Mouse (Mus musculus) spleen, adult 12 weeks (tissue): Measurements from ENCODE around the gene Vwa1.
A peak's percentile ranks its signal among the peaks of the same experiment; 100 is the strongest.
"Not testable (repeated sequence)": the region's sequence is repeated elsewhere in the genome, so short reads cannot be mapped to it uniquely, and the experiment has no call there.

Experiments used
- DNase-seq: peaks from one replicate; pipeline ENCODE4 v3.0.0; 2022; ENCODE audit warnings: low spot score

The Vwa1 gene

DNA sequence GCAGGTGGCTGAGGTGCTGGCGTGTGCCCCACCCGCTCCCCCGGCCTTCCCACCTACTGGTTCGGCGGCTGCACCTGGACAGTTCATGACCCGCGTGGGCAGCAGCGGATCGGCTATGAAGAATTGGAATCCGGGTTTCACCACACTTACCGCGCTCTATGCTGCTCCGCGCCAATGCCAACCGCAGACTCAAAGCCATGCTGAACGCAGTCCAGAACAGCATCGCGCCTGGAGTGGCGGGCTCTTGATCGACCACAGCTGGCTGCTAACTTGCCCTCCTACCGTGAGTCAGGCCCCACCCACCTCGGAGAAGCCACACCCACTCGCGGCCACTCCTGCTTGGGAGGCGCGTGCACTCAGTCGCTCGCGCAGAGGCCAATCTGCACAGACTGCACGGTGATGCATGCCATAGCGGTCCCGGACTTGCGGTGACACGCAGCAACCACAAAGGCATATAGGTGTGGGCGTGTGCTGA lies at the start of gene Vwa1:
Gene Vwa1, minus strand, starts transcription at position 419 of the 475 bp plus-strand sequence.
- DNase-seq = peak; percentile 71

DNA sequence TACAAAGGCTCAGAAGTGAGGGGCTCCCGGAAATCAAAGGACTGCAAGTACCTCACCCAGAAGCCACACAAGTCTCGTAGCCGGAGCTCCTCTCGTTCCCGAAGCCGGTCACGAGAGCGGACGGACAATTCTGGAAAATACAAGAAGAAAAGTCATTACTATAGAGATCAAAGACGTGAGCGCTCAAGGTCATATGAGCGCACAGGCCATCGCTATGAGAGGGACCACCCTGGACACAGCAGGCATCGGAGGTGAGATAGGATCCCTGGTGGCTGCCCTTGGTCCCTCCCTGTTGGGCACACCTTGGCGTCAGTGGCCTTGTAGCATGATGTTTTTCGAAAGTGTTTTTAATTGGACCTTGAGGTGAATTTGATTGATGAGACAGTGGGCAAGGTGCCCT lies 48.9 kb upstream of the Vwa1 start:
- DNase-seq = no peak

DNA sequence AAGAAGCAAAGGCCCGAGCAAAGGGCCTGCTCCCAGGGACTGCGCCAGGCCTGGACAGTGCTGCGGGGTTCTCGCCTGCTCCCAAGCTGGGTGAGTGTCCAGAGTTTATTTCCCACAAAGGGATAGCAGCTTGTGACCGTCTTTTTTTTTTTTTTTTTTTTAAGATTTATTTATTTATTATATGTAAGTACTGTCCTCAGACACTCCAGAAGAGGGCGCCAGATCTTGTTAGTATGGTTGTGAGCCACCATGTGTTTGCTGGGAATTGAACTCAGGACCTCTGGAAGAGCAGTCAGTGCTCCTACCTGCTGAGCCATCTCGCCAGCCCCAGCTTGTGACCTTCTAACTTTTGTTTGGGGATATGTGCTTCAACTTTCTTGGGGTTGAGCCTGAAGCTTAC lies 46.5 kb upstream of the Vwa1 start:
- DNase-seq = no peak

DNA sequence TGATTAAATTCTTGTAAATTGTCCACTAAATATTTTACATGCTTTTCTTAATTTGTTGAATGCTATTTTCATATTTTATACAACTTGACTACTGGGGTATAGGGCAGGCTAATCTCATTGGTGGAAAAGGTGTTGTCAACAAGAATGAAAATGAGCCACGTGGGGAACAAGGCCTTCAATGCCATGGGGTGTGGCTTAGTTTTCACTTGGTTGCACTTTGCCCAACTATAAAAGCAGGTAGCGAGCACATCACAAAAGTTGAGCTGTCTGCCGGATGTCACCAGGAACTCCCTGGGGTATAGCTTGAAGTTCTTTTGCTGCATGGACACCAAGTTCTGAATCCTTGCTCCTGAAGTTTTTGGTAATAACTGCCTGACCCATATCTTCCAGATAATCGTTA lies 43.0 kb upstream of the Vwa1 start:
- no peak for DNase-seq

DNA sequence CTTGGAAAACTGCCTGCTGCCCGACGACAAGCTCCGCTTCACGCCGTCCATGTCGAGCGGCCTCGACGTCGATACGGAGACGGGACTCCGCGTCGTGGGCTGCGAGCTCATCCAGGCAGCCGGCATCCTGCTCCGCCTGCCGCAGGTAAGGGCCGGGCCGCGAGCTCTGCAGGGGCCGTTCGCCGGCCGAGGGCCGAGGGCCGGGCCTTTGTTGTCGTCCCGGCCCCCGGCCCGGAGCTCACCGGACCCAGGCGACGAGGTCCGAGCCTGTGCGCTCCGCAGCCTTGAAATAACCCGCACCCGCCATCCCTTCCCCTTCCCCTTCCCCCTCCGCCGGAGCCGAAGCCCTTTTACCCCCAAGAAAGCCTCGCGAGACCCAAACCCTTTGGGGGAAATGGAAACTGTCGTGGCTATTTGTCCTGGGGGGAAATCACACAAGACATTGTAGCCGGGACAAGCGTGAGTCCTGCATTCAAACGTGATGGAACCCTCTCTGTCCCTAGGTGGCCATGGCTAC lies 38.2 kb upstream of the Vwa1 start:
- no peak for DNase-seq

DNA sequence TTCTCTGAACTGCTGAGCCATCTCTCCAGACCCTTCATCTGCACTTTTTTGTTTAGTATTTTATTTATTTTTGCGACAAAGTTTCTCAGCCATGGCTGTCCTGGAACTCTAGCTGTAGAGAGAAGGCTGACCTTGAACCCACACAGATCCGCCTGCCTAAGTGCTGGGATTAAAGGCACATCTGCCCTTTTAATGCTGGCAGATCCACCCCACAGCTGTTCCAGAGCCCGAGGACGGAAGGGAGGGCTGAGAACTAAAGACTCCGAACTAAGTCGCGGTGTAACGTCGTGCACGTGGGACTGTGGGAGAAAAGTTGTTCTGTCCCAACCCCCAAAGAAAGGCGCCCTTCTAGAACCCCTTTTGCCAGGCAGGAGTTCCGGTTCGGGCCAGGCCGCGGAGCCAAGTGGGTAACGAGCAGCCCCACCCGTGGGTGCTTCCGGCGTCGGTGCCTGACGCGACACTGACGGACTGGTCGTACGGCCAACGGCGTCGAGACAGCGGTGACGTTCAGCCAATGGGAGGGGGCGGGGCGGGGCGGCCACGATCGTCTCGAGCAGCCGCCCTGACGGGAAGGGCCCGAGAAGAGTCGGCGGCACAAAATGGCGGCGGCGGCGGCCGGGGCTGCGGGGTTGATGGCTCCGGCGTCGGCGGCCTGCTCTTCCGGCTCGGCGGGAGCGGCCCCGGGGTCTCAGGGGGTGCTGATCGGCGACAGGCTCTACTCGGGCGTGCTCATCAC lies 37.6 kb upstream of the Vwa1 start, which contains the start of gene Ccnl2:
Gene Ccnl2, plus strand, starts transcription at position 561 of the 736 bp plus-strand sequence.
- peak; percentile 85 for DNase-seq

DNA sequence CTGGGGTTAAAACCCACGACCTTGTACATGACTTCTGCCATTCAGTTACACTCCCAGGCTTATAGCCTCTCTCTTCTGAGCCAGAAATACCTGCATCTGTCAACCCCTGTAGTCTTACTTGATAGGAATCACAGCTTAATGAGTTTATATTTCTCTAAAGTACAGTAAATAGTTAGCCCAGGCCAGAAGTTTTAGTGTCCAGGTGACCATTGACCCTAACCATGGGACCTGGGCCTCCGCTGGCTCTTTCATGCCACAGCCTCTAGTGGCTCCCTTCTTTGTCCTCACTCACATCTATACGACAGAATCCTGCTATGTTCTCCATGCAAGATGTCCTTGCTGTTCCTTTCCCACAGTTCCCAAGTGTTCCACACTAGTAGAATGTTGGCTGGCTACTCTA lies 33.3 kb upstream of the Vwa1 start:
- no peak for DNase-seq

DNA sequence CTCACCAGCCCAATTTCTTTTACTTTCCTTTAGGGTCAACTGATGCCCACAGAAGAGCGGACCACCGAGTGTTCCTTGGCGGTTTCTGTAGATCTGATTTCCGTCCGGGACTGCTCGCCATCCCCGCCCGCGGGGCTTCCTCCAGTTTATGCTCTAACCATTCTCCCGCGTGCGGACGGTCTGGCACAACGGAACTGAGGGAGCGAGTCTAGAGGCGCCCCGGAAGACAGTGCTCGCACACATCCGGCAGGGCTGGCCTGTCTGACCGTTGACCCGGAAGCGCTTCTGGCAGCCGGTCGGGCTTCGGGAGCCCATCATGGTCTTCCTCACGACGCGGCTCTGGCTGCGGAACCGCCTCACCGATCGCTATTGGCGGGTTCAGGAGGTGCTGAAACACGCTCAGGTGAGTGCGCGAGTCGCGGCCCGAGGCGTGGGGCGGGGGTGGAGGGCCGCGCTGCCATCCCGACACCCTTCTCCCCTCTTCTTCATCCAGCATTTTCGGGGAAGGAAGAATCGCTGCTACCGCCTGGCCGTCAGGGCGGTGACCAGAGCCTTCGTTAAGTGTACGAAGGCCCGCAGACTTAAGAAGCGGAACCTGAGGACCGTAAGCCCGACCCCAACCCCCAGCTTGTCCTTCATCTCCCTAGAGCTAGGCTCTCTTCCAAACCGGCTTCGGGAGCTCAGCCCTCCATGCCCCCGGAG lies 29.0 kb upstream of the Vwa1 start:
- peak; percentile 92 for DNase-seq

DNA sequence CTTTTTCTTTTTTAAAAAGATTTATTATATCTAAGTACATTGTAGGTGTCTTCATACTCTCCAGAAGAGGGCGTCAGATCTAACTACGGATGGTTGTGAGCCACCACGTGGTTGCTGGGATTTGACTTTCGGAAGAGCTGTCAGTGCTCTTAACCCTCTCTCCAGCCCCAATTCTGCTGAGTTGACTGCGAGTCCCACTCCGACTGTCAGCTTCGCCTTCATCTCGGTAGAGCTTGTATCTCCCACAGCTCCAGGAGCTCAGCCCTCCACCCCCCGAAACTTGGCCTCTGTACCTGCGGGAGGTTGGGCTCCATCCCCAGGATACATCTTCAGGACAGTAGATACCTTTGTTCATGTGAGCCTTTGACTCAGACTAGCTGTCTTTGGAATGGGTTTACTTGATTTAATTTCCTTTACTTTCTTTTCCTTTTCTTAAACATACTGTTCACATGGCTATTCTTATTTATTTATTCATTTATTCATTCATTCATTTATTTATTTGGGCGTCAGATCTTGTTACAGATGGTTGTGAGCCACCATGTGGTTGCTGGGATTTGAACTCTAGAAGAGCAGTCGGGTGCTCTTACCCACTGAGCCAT lies 28.3 kb upstream of the Vwa1 start, which contains the start of gene Mrpl20:
Gene Mrpl20, plus strand, starts transcription at position 138 of the 599 bp plus-strand sequence.
- DNase-seq = no peak

DNA sequence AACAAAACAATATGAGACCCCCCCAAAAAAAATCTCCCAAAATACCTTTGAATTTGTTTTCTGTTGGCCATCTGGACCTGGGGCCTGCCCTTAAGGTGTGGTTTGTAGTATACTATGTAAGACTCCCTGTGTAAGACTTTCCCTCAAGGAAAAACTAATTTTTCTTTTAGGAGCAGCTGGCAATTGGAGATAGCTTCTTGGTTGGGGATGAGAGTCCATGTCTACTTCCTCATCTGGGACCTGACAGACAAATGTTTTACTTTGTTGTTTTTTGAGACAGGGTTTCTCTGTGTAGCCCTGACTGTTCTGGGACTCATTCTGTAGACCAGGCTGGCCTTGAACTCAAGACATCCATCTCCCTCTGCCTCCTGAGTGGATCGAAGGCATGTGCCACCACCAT lies 27.6 kb upstream of the Vwa1 start:
- no peak for DNase-seq

DNA sequence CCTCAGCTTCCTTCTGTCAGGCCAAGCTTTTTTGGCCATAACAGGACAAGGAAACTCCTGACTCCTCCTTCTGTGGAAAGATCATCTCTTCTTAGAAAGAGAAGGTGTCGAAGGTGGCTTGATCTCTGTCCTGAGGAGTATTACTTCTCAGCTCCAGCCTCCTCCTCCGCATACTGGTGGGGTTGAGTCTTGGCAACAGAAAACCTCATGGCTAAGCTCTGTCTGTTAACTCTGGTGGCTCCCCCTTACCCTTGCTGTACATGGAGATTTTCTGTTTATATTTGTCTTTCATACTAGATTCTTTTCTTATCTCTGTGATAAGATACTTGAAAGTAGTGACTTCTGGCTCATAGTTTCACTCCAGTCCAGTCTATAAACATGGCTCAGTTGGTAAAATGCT lies 19.2 kb upstream of the Vwa1 start:
- no peak for DNase-seq

DNA sequence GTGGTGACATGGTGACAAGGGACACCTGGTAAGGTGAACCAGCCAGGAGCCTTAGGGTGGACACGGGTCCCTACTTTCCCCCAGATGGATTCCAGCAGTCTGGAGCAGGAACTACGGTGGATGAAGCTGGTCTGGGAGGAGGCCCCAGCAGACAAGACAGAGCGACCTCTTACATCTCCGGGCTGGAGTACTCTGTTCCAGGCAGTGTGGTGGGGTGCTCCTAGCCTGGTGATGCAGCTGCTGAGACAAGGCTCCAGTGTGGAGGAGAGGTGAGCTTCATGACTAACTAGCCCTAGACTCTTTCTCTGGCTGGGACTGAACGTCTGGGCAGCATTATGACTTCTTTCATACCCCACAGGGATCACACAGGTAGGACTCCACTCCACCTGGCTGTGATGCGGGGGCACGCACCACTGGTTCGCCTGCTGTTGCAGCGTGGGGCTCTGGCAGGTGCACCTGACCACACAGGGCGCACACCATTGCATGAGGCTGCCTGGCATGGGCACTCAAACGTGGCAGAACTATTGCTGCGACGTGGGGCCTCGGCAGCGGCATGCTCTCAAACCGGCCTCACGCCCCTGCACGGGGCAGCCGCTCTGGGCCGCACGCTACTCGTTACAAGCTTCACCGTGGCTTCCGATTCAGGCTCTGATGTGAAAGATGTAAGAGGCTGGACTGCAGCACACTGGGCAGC lies 16.9 kb upstream of the Vwa1 start:
- DNase-seq = no peak

DNA sequence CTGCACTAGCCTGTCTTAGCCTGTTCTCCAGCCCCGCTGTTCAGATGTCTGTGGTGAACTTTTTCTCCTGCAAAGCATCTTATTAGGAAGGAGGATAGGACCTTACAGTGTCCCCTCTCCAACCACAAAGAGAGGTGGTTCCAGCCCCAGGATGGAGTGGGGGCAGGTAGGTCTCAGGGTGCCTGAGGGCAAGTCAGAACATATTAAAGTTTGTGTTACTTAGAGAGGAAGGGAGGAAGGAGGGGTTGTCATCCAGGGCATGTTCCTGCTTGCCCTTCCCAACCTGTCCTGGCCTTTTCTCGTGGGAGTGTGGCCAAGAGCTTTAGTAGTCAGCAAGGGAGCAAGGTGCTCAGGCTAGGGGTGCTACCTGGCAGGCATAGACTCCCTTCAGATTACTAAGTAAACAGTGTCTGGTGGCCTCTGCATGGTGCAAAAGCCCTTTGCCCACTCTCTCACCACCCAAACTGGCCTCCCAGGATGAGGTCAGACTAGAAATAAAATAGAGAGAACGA lies 16.2 kb upstream of the Vwa1 start:
- no peak for DNase-seq

DNA sequence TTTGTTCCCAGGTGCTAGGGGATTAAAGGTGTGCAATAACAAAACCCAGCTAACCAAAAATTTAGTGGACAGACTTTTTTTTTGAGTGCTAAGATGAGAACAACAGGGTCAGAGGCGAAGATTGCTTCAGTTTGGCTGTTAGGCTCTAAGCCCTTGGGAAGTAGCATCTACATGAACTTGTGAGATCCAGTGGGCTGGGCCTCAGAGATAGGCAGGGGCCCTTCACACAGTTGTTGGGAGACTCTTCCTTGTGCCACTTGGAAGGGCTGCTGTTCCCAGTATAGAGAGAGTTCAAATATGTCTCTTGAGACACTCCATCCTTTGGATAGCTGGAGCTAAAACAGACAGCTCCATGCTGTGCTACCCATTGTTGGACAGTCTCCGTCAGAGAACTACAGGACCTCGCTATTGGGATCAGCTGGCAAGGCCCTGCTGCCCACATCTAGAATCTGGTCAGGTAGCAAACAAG lies 15.6 kb upstream of the Vwa1 start, which contains the start of gene Ankrd65:
Gene Ankrd65, plus strand, starts transcription at position 419 of the 469 bp plus-strand sequence.
- no peak for DNase-seq

DNA sequence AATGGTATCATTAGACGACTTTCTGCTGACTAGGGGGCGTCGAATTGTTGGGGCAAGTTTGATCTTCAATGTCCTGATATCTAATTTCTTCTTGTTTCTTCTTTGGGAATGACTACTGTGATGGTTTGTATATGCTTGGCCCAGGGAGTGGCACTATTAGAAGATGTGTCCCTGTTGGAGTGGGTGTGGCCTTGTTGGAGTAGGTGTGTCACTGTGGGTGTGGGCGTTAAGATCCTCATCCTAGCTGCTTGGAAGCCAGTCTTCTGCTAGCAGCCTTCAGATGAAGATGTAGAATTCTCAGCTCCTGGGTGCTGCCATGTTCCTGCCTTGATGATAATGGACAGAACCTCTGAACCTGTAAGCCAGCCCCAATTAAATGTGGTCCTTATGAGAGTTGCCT lies 14.3 kb upstream of the Vwa1 start:
- not testable (repeated sequence) for DNase-seq

DNA sequence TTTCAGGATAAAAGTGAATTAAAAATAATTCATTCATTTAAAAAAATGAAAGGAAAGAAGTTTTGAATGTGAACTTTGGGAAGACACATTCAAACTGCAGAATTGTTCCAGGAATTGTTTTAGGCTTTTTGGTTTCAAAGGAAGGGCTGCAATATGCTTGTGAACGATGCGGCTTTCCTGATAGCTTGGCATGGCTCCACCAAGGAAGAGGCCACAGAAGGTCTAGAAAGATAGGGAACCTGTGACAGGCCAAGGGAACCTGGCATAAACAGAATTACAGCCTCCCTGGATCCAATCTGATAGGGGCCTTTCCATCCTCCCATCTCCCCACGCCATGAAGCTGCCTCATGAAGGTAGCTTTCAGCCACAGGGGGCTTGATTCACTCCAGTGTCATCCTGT lies 13.8 kb upstream of the Vwa1 start:
- DNase-seq = peak; percentile 48

DNA sequence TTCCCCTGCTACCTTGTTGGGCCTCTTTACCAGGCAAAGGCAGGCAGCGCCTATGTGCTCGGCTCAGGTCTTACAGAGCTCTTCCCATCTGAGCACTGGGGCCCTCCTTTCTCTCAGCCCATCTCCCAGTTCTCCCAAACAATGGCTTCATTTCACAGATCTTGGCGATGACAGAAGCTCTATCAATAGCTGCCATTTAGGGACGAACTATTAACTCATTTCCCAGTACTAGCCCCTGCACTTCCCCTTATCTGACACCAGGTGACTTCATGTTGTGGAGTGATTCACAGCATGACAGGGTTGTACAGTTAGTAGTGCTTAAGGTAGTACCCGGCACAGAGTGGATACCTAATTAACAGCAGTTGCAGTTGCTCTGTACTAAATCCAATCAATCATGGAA lies 11.3 kb upstream of the Vwa1 start, which contains the start of gene Tmem88b:
Gene Tmem88b, minus strand, starts transcription at position 56 of the 400 bp plus-strand sequence.
- no peak for DNase-seq

DNA sequence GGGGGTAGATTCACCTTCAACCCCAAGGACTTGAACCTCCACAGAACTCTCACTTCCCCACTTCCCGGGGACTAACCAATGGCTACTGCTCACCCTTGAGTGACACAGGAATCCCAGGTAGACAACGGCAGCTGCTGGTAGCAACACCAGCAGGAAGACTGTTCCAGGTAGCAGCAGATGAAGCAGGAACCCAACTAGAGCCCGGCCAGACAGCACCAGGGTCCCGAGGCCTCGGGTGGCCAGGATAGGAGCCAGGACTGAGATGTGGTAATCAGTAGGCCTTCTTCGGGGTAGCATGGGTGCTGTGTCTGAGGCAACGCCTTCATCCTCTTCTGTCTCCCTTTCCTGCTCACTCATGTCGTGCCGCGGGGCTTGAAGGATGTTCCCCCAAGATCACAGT lies 10.7 kb upstream of the Vwa1 start:
- DNase-seq = no peak

DNA sequence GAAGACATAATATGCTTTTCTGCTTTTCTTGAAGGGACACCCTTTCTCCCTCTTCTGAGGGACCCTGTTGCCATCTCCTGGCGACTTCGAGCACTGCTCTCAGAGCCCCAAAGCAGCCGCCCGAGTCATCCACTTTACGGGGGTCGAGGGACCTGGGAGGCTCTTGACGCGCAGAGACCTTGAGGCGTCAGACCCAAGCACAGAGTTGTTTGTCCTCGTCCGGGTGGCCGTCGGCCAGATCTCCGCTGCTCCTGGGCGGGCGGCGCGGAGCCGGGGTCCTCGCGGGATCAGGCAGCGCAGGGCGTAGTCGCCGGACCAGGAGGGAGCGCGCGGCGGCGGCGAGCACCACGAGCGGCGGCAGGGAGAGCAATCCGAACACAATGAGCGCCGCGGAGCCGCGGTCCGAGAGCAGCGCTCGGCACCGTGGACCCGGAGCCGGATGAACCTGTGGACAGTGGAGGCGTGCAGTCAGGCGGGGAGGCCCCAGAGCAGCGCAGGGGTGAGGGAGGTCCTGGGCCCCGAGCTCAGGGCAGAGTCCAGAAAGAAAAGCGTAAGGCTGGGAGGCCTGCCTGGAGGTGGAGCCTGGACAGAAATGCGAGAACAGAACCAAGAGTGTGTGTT lies 9.7 kb upstream of the Vwa1 start:
- peak; percentile 70 for DNase-seq

DNA sequence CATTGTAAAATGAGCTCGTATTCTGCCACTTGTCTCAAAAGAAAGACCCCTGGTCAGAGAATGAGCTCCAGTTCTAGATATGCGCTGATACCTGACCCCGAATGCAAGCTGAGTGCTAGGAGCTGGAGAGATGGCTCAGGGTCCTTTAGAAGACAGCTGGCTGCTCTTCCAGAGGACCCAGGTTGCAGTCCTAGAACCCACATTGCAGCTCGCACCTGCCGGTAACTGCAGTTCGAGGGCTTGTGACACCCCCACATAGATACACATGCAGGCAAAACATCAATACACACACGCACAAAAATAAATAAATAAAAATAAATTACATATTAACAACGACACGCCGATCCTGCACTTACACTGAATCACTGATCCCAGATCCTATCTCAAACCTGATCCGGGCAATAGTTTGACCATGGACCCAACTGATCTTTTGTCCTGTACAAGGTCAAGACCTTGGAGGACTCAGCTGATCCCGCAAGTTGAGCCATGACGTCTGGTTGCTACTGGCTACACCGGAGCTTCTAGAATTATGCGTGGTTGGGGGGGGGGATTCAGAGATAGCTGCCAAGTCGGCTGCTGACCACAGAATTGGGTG lies 9.1 kb upstream of the Vwa1 start:
- no peak for DNase-seq

DNA sequence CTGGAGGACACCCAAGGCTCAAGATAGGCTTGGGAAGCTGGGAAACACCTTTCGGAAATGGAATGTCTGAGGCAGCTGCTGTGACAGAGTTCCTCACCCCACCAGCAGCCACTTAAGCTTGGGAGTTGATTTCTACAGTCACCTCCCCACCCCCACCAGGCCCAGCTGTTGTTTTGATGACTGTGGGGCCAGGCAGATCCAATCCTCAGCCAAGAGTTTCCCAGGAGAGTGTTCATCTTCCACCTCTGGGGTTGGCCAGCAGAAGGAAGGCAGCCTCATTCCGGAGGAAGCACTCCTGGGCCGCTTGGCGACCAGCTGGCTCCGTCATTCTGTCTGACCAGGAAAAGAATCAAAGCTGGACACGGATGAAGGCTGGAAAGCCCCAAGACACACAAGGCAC lies 6.4 kb upstream of the Vwa1 start:
- no peak for DNase-seq
